Mouse (Mus musculus) thymus, adult 2 months (tissue): Measurements from ENCODE around the gene Igsf9.
A peak's percentile ranks its signal among the peaks of the same experiment; 100 is the strongest.

ENCODE experiments used
- CTCF ChIP-seq: fragments of 200-500 bp; IDR thresholded peaks from 2 replicates; pipeline ENCODE4 v1.5.1; 2012; ENCODE audit warnings: mild to moderate bottlenecking, control low read depth, low read length, moderate library complexity, borderline replicate concordance; ENCODE audit not compliant: control insufficient read depth, poor library complexity, insufficient read depth; ENCODE audit errors: extremely low read depth
- POLR2A ChIP-seq: fragments of 200-500 bp; IDR thresholded peaks from 2 replicates; pipeline ENCODE4 v1.6.1; 2012; ENCODE audit warnings: mild to moderate bottlenecking, low read length, control low read depth, moderate library complexity; ENCODE audit not compliant: control insufficient read depth, poor library complexity, insufficient read depth; ENCODE audit errors: extremely low read depth

DNA sequence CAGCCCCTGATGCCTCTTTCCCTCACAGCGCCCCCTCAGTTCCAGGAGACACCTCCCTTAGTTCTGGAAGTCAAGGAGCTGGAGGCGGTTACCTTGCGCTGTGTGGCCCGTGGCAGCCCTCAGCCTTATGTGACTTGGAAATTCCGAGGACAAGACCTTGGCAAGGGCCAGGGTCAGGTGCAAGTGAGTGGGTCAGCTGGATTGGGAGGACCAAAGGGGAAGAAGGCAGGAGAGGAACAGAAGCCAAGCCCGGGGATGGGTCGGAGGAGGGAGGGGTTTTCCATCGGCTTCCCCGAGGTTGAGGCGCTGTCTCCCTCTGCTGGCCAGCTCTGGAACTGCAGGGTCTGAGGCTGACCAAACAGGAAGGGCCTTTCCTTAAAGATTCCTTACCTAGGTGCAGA lies 8.7 kb downstream of the Igsf9 start:
- TF ChIP-seq CTCF = peak; percentile 97
- no peak for TF ChIP-seq POLR2A
